Mouse (Mus musculus): ENCODE measurements at regions not wholly inside any gene's neighbourhood (a gene's known extent, or its start where the extent isn't known, plus 50 kb on each side); places are given as distances from the start of the nearest gene placed in this dataset.

- in situ Hi-C loops (cut with MboI; ENCODE audit: low sequenced_read_pairs in 2 of 2, unreplicated experiment in 2 of 2) = no loop called here
These were observed 75.7 kb upstream of the Slc39a10 start for GRCm38 (mm10) chr1:46968361-46968760.

GRCm38 (mm10) chr1:46966917-46967266 is 74.2 kb upstream of the Slc39a10 start:
- H3K9ac ChIP-seq (ENCODE audit: insufficient read depth, low read depth, low read length, poor library complexity, severe bottlenecking) = no peak overlapping the region
- H3K4me1 ChIP-seq (ENCODE audit: control insufficient read depth in 2 of 2, insufficient read depth in 2 of 2, low read length in 2 of 2, poor library complexity in 1 of 2) = no peaks in the 10 kb centered on the region
- no peak for DNase-seq (ENCODE audit: low read depth, low spot score)
- TF ChIP-seq ZNF384 (IDR thresholded peaks at IDR 0.05; ENCODE audit: low read depth, low read length) = no peak
- no peak for TF ChIP-seq ZC3H11A (IDR thresholded peaks at IDR 0.05; ENCODE audit: borderline replicate concordance, low read depth, low read length)
- TF ChIP-seq MAFK (IDR thresholded peaks at IDR 0.05; ENCODE audit: insufficient read depth, low read depth, low read length) = no peak
- TF ChIP-seq CHD2 (IDR thresholded peaks at IDR 0.05; ENCODE audit: low read depth, low read length) = no peak
- no peak for TF ChIP-seq HCFC1 (IDR thresholded peaks at IDR 0.05; ENCODE audit: borderline replicate concordance, insufficient read depth, low read length)
- in situ Hi-C loops (cut with MboI; ENCODE audit: low sequenced_read_pairs in 2 of 2, unreplicated experiment in 2 of 2) = no loop called here
- no peak overlapping the region for H3K27ac ChIP-seq (ENCODE audit: insufficient read depth, low read depth, low read length, poor library complexity, severe bottlenecking)
- no peak overlapping the region for H3K4me3 ChIP-seq (ENCODE audit: insufficient read depth in 1 of 2, low read depth in 1 of 2, low read length in 2 of 2, poor library complexity in 1 of 2, severe bottlenecking in 1 of 2)
- H3K9me3 ChIP-seq (ENCODE audit: control insufficient read depth, insufficient read depth, low read depth, low read length) = no peaks in the 10 kb centered on the region
- no peaks in the 10 kb centered on the region for H3K36me3 ChIP-seq (ENCODE audit: control insufficient read depth, insufficient read depth, low read length, poor library complexity, severe bottlenecking)

More at GRCm38 (mm10) chr1:46968361-46968760, 75.7 kb upstream of the Slc39a10 start:
- Histone ChIP-seq H3K36me3 (ENCODE audit: control insufficient read depth, insufficient read depth, low read length, poor library complexity, severe bottlenecking) (no peaks in the 10 kb centered on the region), H3K9me3 (ENCODE audit: control insufficient read depth, insufficient read depth, low read depth, low read length) (no peaks in the 10 kb centered on the region), H3K4me1 (ENCODE audit: control insufficient read depth in 2 of 2, insufficient read depth in 2 of 2, low read length in 2 of 2, poor library complexity in 1 of 2) (no peaks in the 10 kb centered on the region), H3K4me3 (ENCODE audit: insufficient read depth in 1 of 2, low read depth in 1 of 2, low read length in 2 of 2, poor library complexity in 1 of 2, severe bottlenecking in 1 of 2) (no peak overlapping the region), H3K9ac (ENCODE audit: insufficient read depth, low read depth, low read length, poor library complexity, severe bottlenecking) (no peak overlapping the region), H3K27ac (ENCODE audit: insufficient read depth, low read depth, low read length, poor library complexity, severe bottlenecking) (no peak overlapping the region)
- no peak for DNase-seq (ENCODE audit: low read depth, low spot score)
- no peak for TF ChIP-seq MAFK (IDR thresholded peaks at IDR 0.05; ENCODE audit: insufficient read depth, low read depth, low read length)

GRCm38 (mm10) chr1:46965996-46966916 is 73.6 kb upstream of the Slc39a10 start:
- no peak overlapping the region for H3K27ac ChIP-seq (ENCODE audit: insufficient read depth, low read depth, low read length, poor library complexity, severe bottlenecking)
- no peak overlapping the region for H3K9ac ChIP-seq (ENCODE audit: insufficient read depth, low read depth, low read length, poor library complexity, severe bottlenecking)
- no peaks in the 10 kb centered on the region for H3K36me3 ChIP-seq (ENCODE audit: control insufficient read depth, insufficient read depth, low read length, poor library complexity, severe bottlenecking)
- no peaks in the 10 kb centered on the region for H3K9me3 ChIP-seq (ENCODE audit: control insufficient read depth, insufficient read depth, low read depth, low read length)
- TF ChIP-seq HCFC1 (IDR thresholded peaks at IDR 0.05; ENCODE audit: borderline replicate concordance, insufficient read depth, low read length) (no peak), ZNF384 (IDR thresholded peaks at IDR 0.05; ENCODE audit: low read depth, low read length) (no peak), CHD2 (IDR thresholded peaks at IDR 0.05; ENCODE audit: low read depth, low read length) (no peak), MAFK (IDR thresholded peaks at IDR 0.05; ENCODE audit: insufficient read depth, low read depth, low read length) (no peak)
- no peak overlapping the region for H3K4me3 ChIP-seq (ENCODE audit: insufficient read depth in 1 of 2, low read depth in 1 of 2, low read length in 2 of 2, poor library complexity in 1 of 2, severe bottlenecking in 1 of 2)
- in situ Hi-C loops (cut with MboI; ENCODE audit: low sequenced_read_pairs in 2 of 2, unreplicated experiment in 2 of 2) = no loop called here
- H3K4me1 ChIP-seq (ENCODE audit: control insufficient read depth in 2 of 2, insufficient read depth in 2 of 2, low read length in 2 of 2, poor library complexity in 1 of 2) = no peaks in the 10 kb centered on the region
- DNase-seq (ENCODE audit: low read depth, low spot score) = no peak

- Histone ChIP-seq H3K9me3 (ENCODE audit: control insufficient read depth, insufficient read depth, low read depth, low read length) (no peaks in the 10 kb centered on the region), H3K36me3 (ENCODE audit: control insufficient read depth, insufficient read depth, low read length, poor library complexity, severe bottlenecking) (no peaks in the 10 kb centered on the region), H3K4me1 (ENCODE audit: control insufficient read depth in 2 of 2, insufficient read depth in 2 of 2, low read length in 2 of 2, poor library complexity in 1 of 2) (no peaks in the 10 kb centered on the region), H3K9ac (ENCODE audit: insufficient read depth, low read depth, low read length, poor library complexity, severe bottlenecking) (no peak overlapping the region), H3K27ac (ENCODE audit: insufficient read depth, low read depth, low read length, poor library complexity, severe bottlenecking) (no peak overlapping the region), H3K4me3 (ENCODE audit: insufficient read depth in 1 of 2, low read depth in 1 of 2, low read length in 2 of 2, poor library complexity in 1 of 2, severe bottlenecking in 1 of 2) (no peak overlapping the region)
- no peak for DNase-seq (ENCODE audit: low read depth, low spot score)
- TF ChIP-seq ZC3H11A (IDR thresholded peaks at IDR 0.05; ENCODE audit: borderline replicate concordance, low read depth, low read length) = no peak
- no peak for TF ChIP-seq ZNF384 (IDR thresholded peaks at IDR 0.05; ENCODE audit: low read depth, low read length)
- no peak for TF ChIP-seq CHD2 (IDR thresholded peaks at IDR 0.05; ENCODE audit: low read depth, low read length)
- TF ChIP-seq MAFK (IDR thresholded peaks at IDR 0.05; ENCODE audit: insufficient read depth, low read depth, low read length) = no peak
- in situ Hi-C loops (cut with MboI; ENCODE audit: low sequenced_read_pairs in 2 of 2, unreplicated experiment in 2 of 2) = no loop called here
These were observed 71.5 kb upstream of the Slc39a10 start for GRCm38 (mm10) chr1:46963973-46964727.
